Mouse (Mus musculus) hindbrain, embryonic 15.5 days (tissue): ENCODE data around the gene Ccdc134. TPM values are rescaled to one million over a fixed set of nuclear protein-coding genes. Genes with fewer than 3 reads are reported as not detected.

ENCODE experiments used
- ATAC-seq: fragments of 200-750 bp; cut with Nextera tagmentation; 2 replicates; pipeline ENCODE4 v1.8.0; 2017; ENCODE audit warnings: low read depth, moderate number of reproducible peaks, moderate TSS enrichment; ENCODE audit not compliant: low FRiP score
- H3K27ac ChIP-seq: fragments of 300-500 bp; sonication (generic); replicated peaks from 2 replicates; pipeline ENCODE4 v1.5.1; 2015; ENCODE audit warnings: mild to moderate bottlenecking, inconsistent platforms
- H3K27me3 ChIP-seq: fragments of 300-500 bp; sonication (generic); 2 replicates; pipeline ENCODE4 v1.6.1; 2015; ENCODE audit warnings: control low read depth, inconsistent platforms
- H3K36me3 ChIP-seq: fragments of 300-500 bp; sonication (generic); 2 replicates; pipeline ENCODE4 v1.6.1; 2015; ENCODE audit warnings: control low read depth, inconsistent platforms
- H3K4me1 ChIP-seq: fragments of 300-500 bp; sonication (generic); replicated peaks from 2 replicates; pipeline ENCODE4 v1.6.1; 2015; ENCODE audit warnings: control low read depth, inconsistent platforms
- H3K4me2 ChIP-seq: fragments of 300-500 bp; sonication (generic); 2 replicates; pipeline ENCODE4 v1.6.1; 2015; ENCODE audit warnings: moderate library complexity, mild to moderate bottlenecking, inconsistent platforms
- H3K4me3 ChIP-seq: fragments of 300-500 bp; sonication (generic); 2 replicates; pipeline ENCODE4 v1.5.1; 2015; ENCODE audit warnings: mild to moderate bottlenecking, inconsistent platforms
- H3K9ac ChIP-seq: fragments of 300-500 bp; sonication (generic); 2 replicates; pipeline ENCODE4 v1.6.1; 2015; ENCODE audit warnings: inconsistent platforms
- H3K9me3 ChIP-seq: fragments of 300-500 bp; sonication (generic); 2 replicates; pipeline ENCODE4 v1.6.1; 2016; ENCODE audit warnings: control low read depth, inconsistent platforms
- WGBS: fragments of 180-500 bp; shearing (Covaris S2); methylation state at CpG from one replicate; pipeline ENCODE4 v1.1.7; 2015; 5-methylcytosine and 5-hydroxymethylcytosine counted together
- polyA plus RNA-seq: library from polyadenylated mRNA; unstranded; fragments of >200 nt; fragmentation: Nextera tagmentation; extraction: Ambion mirVana; gene quantifications from 2 replicates; pipeline ENCODE4 v1.2.1, GENCODE M21; 2015

The Ccdc134 gene
- polyA plus RNA-seq, 1 experiment from 2014 or later = 12.0 TPM

GRCm38 (mm10) chr15:82182311-82182710 lies 54.6 kb downstream of the Ccdc134 start:
- Histone ChIP-seq H3K27me3 (no peaks in the 10 kb centered on the region), H3K4me2 (no peak overlapping the region), H3K27ac (no peak overlapping the region), H3K4me1 (no peaks in the 10 kb centered on the region), H3K9me3 (no peaks in the 10 kb centered on the region), H3K36me3 (peaks cover 94% of the 10 kb centered on the region), H3K9ac (no peak overlapping the region), H3K4me3 (no peak overlapping the region)
- WGBS = 99% methylated on average over 4 of the region's 4 CpGs
- no peak for ATAC-seq

GRCm38 (mm10) chr15:82183596-82183995 lies 55.9 kb downstream of the Ccdc134 start:
- Histone ChIP-seq H3K4me2 (no peak overlapping the region), H3K4me3 (no peak overlapping the region), H3K9ac (no peak overlapping the region), H3K27me3 (no peaks in the 10 kb centered on the region), H3K4me1 (0 out of 2 replicates have a peak, but pooled peaks cover 3% of the 10 kb centered on the region), H3K9me3 (no peaks in the 10 kb centered on the region), H3K36me3 (peaks cover 94% of the 10 kb centered on the region), H3K27ac (no peak overlapping the region)
- ATAC-seq = no peak
- WGBS = 82% methylated on average over 10 of the region's 10 CpGs

GRCm38 (mm10) chr15:82184183-82184582 lies 56.5 kb downstream of the Ccdc134 start:
- Histone ChIP-seq H3K27me3 (no peaks in the 10 kb centered on the region), H3K4me1 (0 out of 2 replicates have a peak, but pooled peaks cover 3% of the 10 kb centered on the region), H3K4me2 (no peak overlapping the region), H3K4me3 (no peak overlapping the region), H3K27ac (no peak overlapping the region), H3K9me3 (no peaks in the 10 kb centered on the region), H3K36me3 (peaks cover 91% of the 10 kb centered on the region), H3K9ac (no peak overlapping the region)
- WGBS = 82% methylated on average over 7 of the region's 7 CpGs
- no peak for ATAC-seq

GRCm38 (mm10) chr15:82184656-82185055 lies 56.9 kb downstream of the Ccdc134 start:
- Histone ChIP-seq H3K27me3 (no peaks in the 10 kb centered on the region), H3K9me3 (no peaks in the 10 kb centered on the region), H3K4me3 (no peak overlapping the region), H3K4me2 (no peak overlapping the region), H3K36me3 (peaks cover 91% of the 10 kb centered on the region), H3K27ac (no peak overlapping the region), H3K4me1 (0 out of 2 replicates have a peak, but pooled peaks cover 3% of the 10 kb centered on the region), H3K9ac (no peak overlapping the region)
- WGBS = 93% methylated on average over 10 of the region's 10 CpGs
- no peak for ATAC-seq

- WGBS = 89% methylated on average over 14 of the region's 14 CpGs
- Histone ChIP-seq H3K4me3 (no peak overlapping the region), H3K4me1 (0 out of 2 replicates have a peak, but pooled peaks cover 3% of the 10 kb centered on the region), H3K27me3 (no peaks in the 10 kb centered on the region), H3K36me3 (peaks cover 89% of the 10 kb centered on the region), H3K27ac (no peak overlapping the region), H3K9ac (no peak overlapping the region), H3K4me2 (no peak overlapping the region), H3K9me3 (no peaks in the 10 kb centered on the region)
- ATAC-seq = no peak
Observed at GRCm38 (mm10) chr15:82185062-82185783, 57.5 kb downstream of the Ccdc134 start.

- ATAC-seq = no peak
- Histone ChIP-seq H3K4me1 (0 out of 2 replicates have a peak, but pooled peaks cover 3% of the 10 kb centered on the region), H3K9ac (no peak overlapping the region), H3K27me3 (no peaks in the 10 kb centered on the region), H3K27ac (no peak overlapping the region), H3K9me3 (no peaks in the 10 kb centered on the region), H3K36me3 (peaks cover 83% of the 10 kb centered on the region), H3K4me2 (no peak overlapping the region), H3K4me3 (no peak overlapping the region)
- WGBS = 80% methylated on average over 14 of the region's 14 CpGs
Observed at GRCm38 (mm10) chr15:82186131-82186530, 58.4 kb downstream of the Ccdc134 start.

- Histone ChIP-seq H3K4me1 (0 out of 2 replicates have a peak, but pooled peaks cover 3% of the 10 kb centered on the region), H3K27me3 (no peaks in the 10 kb centered on the region), H3K36me3 (peaks cover 83% of the 10 kb centered on the region), H3K9ac (no peak overlapping the region), H3K4me3 (no peak overlapping the region), H3K27ac (no peak overlapping the region), H3K4me2 (no peak overlapping the region), H3K9me3 (no peaks in the 10 kb centered on the region)
- ATAC-seq = no peak
- 91% methylated on average over 5 of the region's 5 CpGs for WGBS
Observed at GRCm38 (mm10) chr15:82186931-82187330, 59.2 kb downstream of the Ccdc134 start.

- no peak overlapping the region for H3K27ac ChIP-seq
Observed at GRCm38 (mm10) chr15:82187401-82187800, 59.7 kb downstream of the Ccdc134 start.

GRCm38 (mm10) chr15:82187924-82188323 lies 60.2 kb downstream of the Ccdc134 start:
- Histone ChIP-seq H3K4me3 (no peak overlapping the region), H3K27me3 (no peaks in the 10 kb centered on the region), H3K9me3 (no peaks in the 10 kb centered on the region), H3K4me2 (no peak overlapping the region), H3K27ac (no peak overlapping the region), H3K4me1 (0 out of 2 replicates have a peak, but pooled peaks cover 3% of the 10 kb centered on the region), H3K9ac (no peak overlapping the region), H3K36me3 (peaks cover 82% of the 10 kb centered on the region)
- WGBS = 94% methylated on average over 1 of the region's 1 CpGs
- no peak for ATAC-seq

More at GRCm38 (mm10) chr15:82187401-82187800, 59.7 kb downstream of the Ccdc134 start:
- Histone ChIP-seq H3K4me1 (0 out of 2 replicates have a peak, but pooled peaks cover 3% of the 10 kb centered on the region), H3K4me2 (no peak overlapping the region), H3K9me3 (no peaks in the 10 kb centered on the region), H3K27me3 (no peaks in the 10 kb centered on the region), H3K36me3 (peaks cover 82% of the 10 kb centered on the region), H3K9ac (no peak overlapping the region), H3K4me3 (no peak overlapping the region)
- 96% methylated on average over 4 of the region's 4 CpGs for WGBS
- no peak for ATAC-seq

- Histone ChIP-seq H3K9me3 (no peaks in the 10 kb centered on the region), H3K27ac (no peak overlapping the region), H3K9ac (no peak overlapping the region), H3K4me3 (no peak overlapping the region), H3K4me2 (no peak overlapping the region), H3K36me3 (peaks cover 84% of the 10 kb centered on the region), H3K4me1 (0 out of 2 replicates have a peak, but pooled peaks cover 3% of the 10 kb centered on the region), H3K27me3 (no peaks in the 10 kb centered on the region)
- no peak for ATAC-seq
- 80% methylated on average over 10 of the region's 10 CpGs for WGBS
Observed at GRCm38 (mm10) chr15:82188481-82189240, 60.9 kb downstream of the Ccdc134 start.
